Mouse (Mus musculus) spleen, postnatal 14 days (tissue): ENCODE results near the gene Ufsp2.

Experiments used
- DNase-seq, 2 experiments: peaks; one replicate each; pipeline ENCODE4 v3.0.0; 2021 to 2022; ENCODE audit warnings: low spot score in 2 of 2

Gene Ufsp2

GRCm38 (mm10) chr8:46010746-46011680 is 35.7 kb downstream of the Ufsp2 start:
- DNase-seq, result no peak

GRCm38 (mm10) chr8:46022203-46022602 is 46.9 kb downstream of the Ufsp2 start:
- no peak for DNase-seq

GRCm38 (mm10) chr8:46022758-46023157 is 47.4 kb downstream of the Ufsp2 start:
- DNase-seq, result no peak

GRCm38 (mm10) chr8:46024392-46024791 is 49.1 kb downstream of the Ufsp2 start:
- DNase-seq, result no peak

GRCm38 (mm10) chr8:46036217-46036616 is 60.9 kb downstream of the Ufsp2 start:
- DNase-seq, result no peak

GRCm38 (mm10) chr8:46039666-46040065 is 64.3 kb downstream of the Ufsp2 start:
- DNase-seq, result no peak

GRCm38 (mm10) chr8:46040260-46040659 is 64.9 kb downstream of the Ufsp2 start:
- no peak for DNase-seq
